Mouse (Mus musculus): Measurements from ENCODE around the gene Cdh20. TPM values are rescaled to one million over a fixed set of nuclear protein-coding genes. Genes with fewer than 3 reads are reported as not detected.

The Cdh20 gene
- polyA plus RNA-seq, 1 experiment from 2014 or later, result 0.09 TPM

DNA sequence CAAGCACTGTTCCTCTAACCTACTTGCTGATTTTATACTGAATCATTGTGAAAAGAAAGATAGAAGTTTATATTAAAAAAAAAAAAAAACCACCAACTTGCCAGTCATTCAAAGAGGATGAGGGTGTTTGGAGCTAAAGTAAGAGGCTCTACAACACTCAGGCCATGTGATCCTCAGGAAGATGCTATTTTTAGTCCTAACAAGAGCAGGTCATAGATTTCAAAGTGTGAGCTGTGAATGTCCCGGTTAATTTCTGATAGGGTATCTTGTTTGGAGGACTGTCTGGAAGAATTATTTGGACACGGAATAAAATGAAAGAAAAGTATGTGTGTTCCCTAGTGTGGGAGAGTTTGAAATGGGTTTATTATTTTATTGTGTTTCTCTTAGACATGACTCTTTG, 49.2 kb downstream of the Cdh20 start:
- Histone ChIP-seq H3K4me2 (ENCODE audit: low read length) (no peak overlapping the region), H3K4me1 (replicated peaks; ENCODE audit: insufficient read depth, low read length) (no peaks in the 10 kb centered on the region), H3K36me3 (ENCODE audit: insufficient read depth, low read length) (no peaks in the 10 kb centered on the region), H3K4me3 (replicated peaks; ENCODE audit: low read depth, low read length) (no peak overlapping the region), H3K9ac (ENCODE audit: low read depth, low read length) (no peak overlapping the region), H3K27ac (no peak overlapping the region), H3K27me3 (ENCODE audit: insufficient read depth, low read length) (no peaks in the 10 kb centered on the region), H3K9me3 (replicated peaks; ENCODE audit: low read length) (no peaks in the 10 kb centered on the region)
- TF ChIP-seq CTCF (IDR thresholded peaks at IDR 0.05; ENCODE audit: low read depth), result no peak
- ATAC-seq (replicated peaks; ENCODE audit: low FRiP score, low read depth) (no peak), DNase-seq (ENCODE audit: low spot score) (no peak)
- WGBS, result 71% methylated on average over 2 of the region's 2 CpGs

GRCm38 (mm10) chr1:104828106-104828505, 59.8 kb downstream of the Cdh20 start:
- WGBS, result 80% methylated on average over 2 of the region's 2 CpGs
- ATAC-seq (replicated peaks; ENCODE audit: low FRiP score, low read depth) (no peak), DNase-seq (ENCODE audit: low spot score) (no peak)
- Histone ChIP-seq H3K9me3 (replicated peaks; ENCODE audit: low read length) (no peaks in the 10 kb centered on the region), H3K36me3 (ENCODE audit: insufficient read depth, low read length) (no peaks in the 10 kb centered on the region), H3K27ac (no peak overlapping the region), H3K27me3 (ENCODE audit: insufficient read depth, low read length) (no peaks in the 10 kb centered on the region), H3K4me1 (replicated peaks; ENCODE audit: insufficient read depth, low read length) (no peaks in the 10 kb centered on the region), H3K4me3 (replicated peaks; ENCODE audit: low read depth, low read length) (no peak overlapping the region), H3K9ac (ENCODE audit: low read depth, low read length) (no peak overlapping the region), H3K4me2 (ENCODE audit: low read length) (no peak overlapping the region)
- TF ChIP-seq CTCF (IDR thresholded peaks at IDR 0.05; ENCODE audit: low read depth), result no peak

DNA sequence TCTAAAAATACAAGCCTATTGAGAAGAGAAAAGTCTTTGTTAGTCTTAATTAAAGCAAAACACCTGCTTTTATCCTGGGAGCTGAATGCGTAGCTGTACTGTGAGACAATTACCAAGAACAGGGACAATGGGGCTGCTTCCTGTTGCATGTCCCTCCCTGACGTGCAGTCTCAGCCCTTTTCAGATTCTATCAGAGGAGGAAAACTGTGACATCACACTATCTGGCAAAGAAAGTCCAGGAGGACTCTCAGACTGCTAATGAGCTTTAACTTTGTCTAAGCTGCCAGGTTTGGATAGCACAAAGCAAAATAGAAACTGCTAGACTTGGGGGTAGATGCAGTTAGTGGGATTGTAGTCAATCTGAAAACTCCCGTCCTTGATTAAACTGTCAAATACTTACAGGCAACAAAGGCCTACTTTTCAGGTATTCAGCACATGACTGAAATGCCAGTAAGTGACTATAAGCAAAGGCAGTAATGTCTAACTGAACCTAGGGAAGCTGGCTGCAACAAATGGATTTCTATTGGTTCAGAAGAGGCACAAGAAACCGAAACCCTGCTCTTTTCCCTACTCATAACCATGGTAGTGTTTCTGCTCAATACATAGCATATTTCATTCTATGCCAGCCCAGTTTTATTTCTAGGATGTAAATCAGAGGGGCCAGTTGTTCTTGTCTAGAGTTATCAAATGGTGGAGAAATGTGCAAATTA, 70.0 kb downstream of the Cdh20 start:
- H3K9me3 ChIP-seq (replicated peaks; ENCODE audit: low read length), result no peaks in the 10 kb centered on the region
- no peak overlapping the region for H3K27ac ChIP-seq
- H3K9ac ChIP-seq (ENCODE audit: low read depth, low read length), result no peak overlapping the region
- ATAC-seq (replicated peaks; ENCODE audit: low FRiP score, low read depth) (no peak), DNase-seq (ENCODE audit: low spot score) (no peak)
- no peaks in the 10 kb centered on the region for H3K27me3 ChIP-seq (ENCODE audit: insufficient read depth, low read length)
- no peak overlapping the region for H3K4me3 ChIP-seq (replicated peaks; ENCODE audit: low read depth, low read length)
- no peak overlapping the region for H3K4me2 ChIP-seq (ENCODE audit: low read length)
- 67% methylated on average over 4 of the region's 4 CpGs for WGBS
- no peak for TF ChIP-seq CTCF (IDR thresholded peaks at IDR 0.05; ENCODE audit: low read depth)
- no peaks in the 10 kb centered on the region for H3K36me3 ChIP-seq (ENCODE audit: insufficient read depth, low read length)
- no peaks in the 10 kb centered on the region for H3K4me1 ChIP-seq (replicated peaks; ENCODE audit: insufficient read depth, low read length)

DNA sequence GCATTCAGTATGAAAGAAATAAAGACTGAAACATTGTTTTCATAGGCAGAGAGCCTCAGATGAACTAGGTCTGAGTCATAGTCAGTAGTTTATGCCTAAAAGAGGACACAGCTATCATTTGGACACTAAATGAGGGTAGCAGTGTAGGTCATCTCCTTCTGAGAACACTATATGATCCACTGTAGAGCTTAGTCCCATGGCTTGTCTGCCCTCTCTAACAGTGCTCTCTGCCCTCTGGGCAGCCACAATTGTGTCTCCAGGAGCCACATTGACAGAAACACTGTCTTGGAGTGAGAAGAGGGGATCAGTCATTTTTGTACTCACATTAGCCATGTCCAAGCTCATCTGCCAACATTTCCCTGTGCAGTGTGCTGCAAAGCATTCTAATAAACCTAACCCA, 70.7 kb downstream of the Cdh20 start:
- no peaks in the 10 kb centered on the region for H3K27me3 ChIP-seq (ENCODE audit: insufficient read depth, low read length)
- DNase-seq (ENCODE audit: low spot score), result no peak
- H3K4me2 ChIP-seq (ENCODE audit: low read length), result no peak overlapping the region
- no peaks in the 10 kb centered on the region for H3K36me3 ChIP-seq (ENCODE audit: insufficient read depth, low read length)
- no peak for TF ChIP-seq CTCF (IDR thresholded peaks at IDR 0.05; ENCODE audit: low read depth)
- no peak overlapping the region for H3K4me3 ChIP-seq (replicated peaks; ENCODE audit: low read depth, low read length)
- no peaks in the 10 kb centered on the region for H3K4me1 ChIP-seq (replicated peaks; ENCODE audit: insufficient read depth, low read length)
- H3K27ac ChIP-seq, result no peak overlapping the region
- no peak overlapping the region for H3K9ac ChIP-seq (ENCODE audit: low read depth, low read length)
- no peaks in the 10 kb centered on the region for H3K9me3 ChIP-seq (replicated peaks; ENCODE audit: low read length)
- no peak for ATAC-seq (replicated peaks; ENCODE audit: low FRiP score, low read depth)

DNA sequence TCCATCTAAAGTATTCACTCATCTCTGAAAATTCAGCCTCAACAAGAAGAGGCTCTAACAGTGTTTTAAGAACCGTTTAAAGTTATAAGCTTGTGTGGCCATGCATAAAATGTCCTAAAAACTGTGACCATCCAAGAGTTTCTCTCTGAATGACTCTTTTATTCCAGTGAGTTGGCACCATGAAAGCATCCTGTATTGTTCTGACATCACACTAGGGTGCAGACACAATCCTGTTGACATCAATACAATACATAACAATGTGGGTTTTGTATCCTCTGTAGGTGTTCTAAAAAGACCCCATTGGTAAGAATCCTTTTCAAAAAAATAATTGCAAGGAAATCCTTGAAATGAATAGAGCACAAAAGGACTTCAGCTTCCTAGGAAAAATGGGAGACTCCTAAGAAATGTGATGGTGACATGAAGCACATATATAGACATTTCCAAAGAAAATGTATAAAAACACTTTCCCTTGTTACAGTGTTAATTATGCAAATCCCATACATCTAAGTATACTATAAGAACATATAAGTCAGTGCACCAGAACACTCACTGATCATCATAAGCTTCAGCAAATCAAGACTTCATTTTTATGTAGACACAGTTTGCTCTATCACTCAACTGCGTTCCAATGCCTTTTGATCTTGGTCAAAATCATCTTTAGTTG, 80.1 kb downstream of the Cdh20 start:
- H3K27me3 ChIP-seq (ENCODE audit: insufficient read depth, low read length), result no peaks in the 10 kb centered on the region
- no peak overlapping the region for H3K4me2 ChIP-seq (ENCODE audit: low read length)
- 70% methylated on average over 2 of the region's 2 CpGs for WGBS
- no peaks in the 10 kb centered on the region for H3K4me1 ChIP-seq (replicated peaks; ENCODE audit: insufficient read depth, low read length)
- ATAC-seq (replicated peaks; ENCODE audit: low FRiP score, low read depth), result no peak
- no peak for DNase-seq (ENCODE audit: low spot score)
- H3K9me3 ChIP-seq (replicated peaks; ENCODE audit: low read length), result no peaks in the 10 kb centered on the region
- no peak overlapping the region for H3K9ac ChIP-seq (ENCODE audit: low read depth, low read length)
- H3K36me3 ChIP-seq (ENCODE audit: insufficient read depth, low read length), result no peaks in the 10 kb centered on the region
- no peak overlapping the region for H3K27ac ChIP-seq
- H3K4me3 ChIP-seq (replicated peaks; ENCODE audit: low read depth, low read length), result no peak overlapping the region
- TF ChIP-seq CTCF (IDR thresholded peaks at IDR 0.05; ENCODE audit: low read depth), result no peak

- H3K4me3 ChIP-seq (replicated peaks; ENCODE audit: low read depth, low read length), result no peak overlapping the region
- H3K36me3 ChIP-seq (ENCODE audit: insufficient read depth, low read length), result no peaks in the 10 kb centered on the region
- no peaks in the 10 kb centered on the region for H3K27me3 ChIP-seq (ENCODE audit: insufficient read depth, low read length)
- no peak for TF ChIP-seq CTCF (IDR thresholded peaks at IDR 0.05; ENCODE audit: low read depth)
- 83% methylated on average over 4 of the region's 4 CpGs for WGBS
- DNase-seq (ENCODE audit: low spot score) (no peak), ATAC-seq (replicated peaks; ENCODE audit: low FRiP score, low read depth) (no peak)
- no peak overlapping the region for H3K27ac ChIP-seq
- no peak overlapping the region for H3K4me2 ChIP-seq (ENCODE audit: low read length)
- no peak overlapping the region for H3K9ac ChIP-seq (ENCODE audit: low read depth, low read length)
- no peaks in the 10 kb centered on the region for H3K4me1 ChIP-seq (replicated peaks; ENCODE audit: insufficient read depth, low read length)
- H3K9me3 ChIP-seq (replicated peaks; ENCODE audit: low read length), result no peaks in the 10 kb centered on the region
Observed at GRCm38 (mm10) chr1:104848920-104849272, 80.6 kb downstream of the Cdh20 start.
